Mouse (Mus musculus): Measurements from ENCODE around the gene Nav2. TPM values are rescaled to one million over a fixed set of nuclear protein-coding genes. Genes with fewer than 3 reads are reported as not detected.

The Nav2 gene
- polyA plus RNA-seq, 1 experiment from 2014 or later, result 5.8 TPM

DNA sequence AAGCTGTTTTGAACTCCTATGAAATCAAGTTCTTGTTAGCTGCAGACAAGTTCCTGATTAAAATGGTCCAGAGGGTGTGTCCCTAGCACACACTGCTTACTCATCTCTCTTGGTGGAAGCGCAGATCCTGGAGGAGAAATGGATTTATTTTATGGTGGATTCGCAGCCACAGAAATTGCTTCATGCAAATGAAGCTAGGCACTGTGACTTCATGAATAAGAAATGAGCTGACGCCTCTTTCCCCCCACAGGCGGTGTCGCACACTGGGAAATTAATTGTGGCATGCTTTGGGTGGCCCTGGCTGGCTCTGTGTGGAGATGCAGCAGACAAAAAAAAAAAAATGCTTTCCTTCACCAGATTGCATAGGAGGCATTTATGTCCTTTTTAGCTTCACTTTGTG, 170.4 kb downstream of the Nav2 start:
- 69% methylated on average over 5 of the region's 5 CpGs for WGBS
- no peak for TF ChIP-seq CTCF (IDR thresholded peaks at IDR 0.05; ENCODE audit: low read depth)

DNA sequence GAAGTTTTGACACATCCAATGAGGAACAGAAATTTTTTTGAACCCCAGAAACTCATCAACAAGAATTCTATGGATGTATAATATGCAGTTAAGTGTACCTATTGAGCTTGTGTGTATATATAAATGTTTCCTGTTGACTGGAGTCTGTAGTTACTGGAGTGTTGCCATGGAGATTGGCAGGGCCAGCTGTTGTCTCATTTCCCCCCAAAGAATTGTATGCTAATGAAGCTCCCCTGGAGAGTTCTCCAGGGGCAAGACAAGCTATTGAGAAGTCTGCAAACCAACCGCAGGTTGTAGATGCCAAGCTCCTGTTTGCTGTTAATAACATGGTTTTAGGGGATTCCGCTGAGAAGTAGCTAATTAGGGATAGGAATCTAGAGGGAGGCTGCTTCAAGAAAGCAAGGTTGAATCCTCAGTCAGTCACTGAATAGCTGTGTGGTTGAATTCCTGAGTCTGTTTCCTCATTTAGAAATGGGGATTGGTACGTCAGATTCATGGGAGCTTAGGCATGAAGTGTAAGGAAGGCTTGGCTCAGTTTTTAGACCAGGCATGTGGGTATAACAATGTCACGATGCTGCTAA, 174.2 kb downstream of the Nav2 start:
- no peak for ATAC-seq
- 58% methylated on average over 4 of the region's 4 CpGs for WGBS
- no peaks in the 10 kb centered on the region for H3K27me3 ChIP-seq (replicated peaks; ENCODE audit: control insufficient read depth, insufficient read depth, low read length)
- H3K4me2 ChIP-seq (replicated peaks; ENCODE audit: low read depth), result no peak overlapping the region
- no peak for TF ChIP-seq CTCF (IDR thresholded peaks at IDR 0.05; ENCODE audit: low read depth)
- no peaks in the 10 kb centered on the region for H3K9me3 ChIP-seq (ENCODE audit: control insufficient read depth)
- no peak overlapping the region for H3K4me3 ChIP-seq (ENCODE audit: low read depth, low read length)
- no peak overlapping the region for H3K9ac ChIP-seq (ENCODE audit: low read depth, low read length)
- no peak overlapping the region for H3K27ac ChIP-seq (ENCODE audit: low read depth, low read length)
- H3K36me3 ChIP-seq (ENCODE audit: control insufficient read depth, insufficient read depth), result no peaks in the 10 kb centered on the region
- no peaks in the 10 kb centered on the region for H3K4me1 ChIP-seq (replicated peaks; ENCODE audit: control insufficient read depth, insufficient read depth, low read length)

More for the DNA sequence above, 170.4 kb downstream of the Nav2 start:
- Histone ChIP-seq H3K4me2 (replicated peaks; ENCODE audit: low read depth) (no peak overlapping the region), H3K27me3 (replicated peaks; ENCODE audit: control insufficient read depth, insufficient read depth, low read length) (no peaks in the 10 kb centered on the region), H3K4me3 (ENCODE audit: low read depth, low read length) (no peak overlapping the region), H3K27ac (ENCODE audit: low read depth, low read length) (no peak overlapping the region), H3K36me3 (ENCODE audit: control insufficient read depth, insufficient read depth) (no peaks in the 10 kb centered on the region), H3K9me3 (ENCODE audit: control insufficient read depth) (no peaks in the 10 kb centered on the region), H3K4me1 (replicated peaks; ENCODE audit: control insufficient read depth, insufficient read depth, low read length) (no peaks in the 10 kb centered on the region), H3K9ac (ENCODE audit: low read depth, low read length) (no peak overlapping the region)
- ATAC-seq, result no peak

DNA sequence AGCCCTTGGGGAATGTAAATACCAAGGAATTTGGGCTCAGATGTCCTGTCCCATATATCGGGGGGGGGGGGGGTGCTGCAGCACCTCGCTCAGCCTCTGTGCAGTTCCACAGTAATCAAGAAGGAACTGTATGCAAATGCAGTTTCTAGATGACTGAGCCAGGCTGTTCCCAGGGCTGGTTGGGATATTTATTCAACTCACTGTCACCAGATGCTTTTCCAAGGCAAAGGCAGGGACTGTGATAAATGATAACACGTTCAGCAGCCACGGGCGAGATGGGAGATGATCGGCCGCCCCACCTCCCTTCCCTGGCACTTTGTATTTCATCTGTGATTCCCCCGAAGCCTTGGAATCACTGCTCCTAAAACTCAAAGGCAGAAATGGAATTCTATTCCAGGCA, 176.3 kb downstream of the Nav2 start:
- no peak overlapping the region for H3K9ac ChIP-seq (ENCODE audit: low read depth, low read length)
- no peak for TF ChIP-seq CTCF (IDR thresholded peaks at IDR 0.05; ENCODE audit: low read depth)
- no peak overlapping the region for H3K4me2 ChIP-seq (replicated peaks; ENCODE audit: low read depth)
- ATAC-seq, result no peak
- WGBS, result 38% methylated on average over 8 of the region's 8 CpGs
- H3K27ac ChIP-seq (ENCODE audit: low read depth, low read length), result no peak overlapping the region
- H3K27me3 ChIP-seq (replicated peaks; ENCODE audit: control insufficient read depth, insufficient read depth, low read length), result no peaks in the 10 kb centered on the region
- H3K9me3 ChIP-seq (ENCODE audit: control insufficient read depth), result no peaks in the 10 kb centered on the region
- no peaks in the 10 kb centered on the region for H3K36me3 ChIP-seq (ENCODE audit: control insufficient read depth, insufficient read depth)
- H3K4me1 ChIP-seq (replicated peaks; ENCODE audit: control insufficient read depth, insufficient read depth, low read length), result no peaks in the 10 kb centered on the region
- no peak overlapping the region for H3K4me3 ChIP-seq (ENCODE audit: low read depth, low read length)

DNA sequence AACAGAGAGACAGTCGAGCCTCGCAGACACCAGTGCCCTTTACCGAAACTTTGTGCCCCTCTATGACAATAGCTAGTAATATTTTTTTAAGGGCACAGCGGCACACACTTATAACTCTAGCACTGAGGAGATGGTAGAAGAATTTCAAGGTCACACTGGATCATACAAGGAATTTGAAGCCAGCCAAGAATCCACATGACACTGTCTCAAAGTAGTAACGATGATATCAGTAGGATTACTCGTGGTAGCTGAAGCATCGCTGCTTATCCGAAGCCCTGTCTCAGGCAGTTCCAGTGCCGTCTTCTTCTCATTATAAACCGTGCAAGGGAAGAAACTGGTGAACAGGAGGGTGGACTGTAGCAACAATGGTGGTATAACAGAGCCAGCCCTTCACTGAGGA, 177.2 kb downstream of the Nav2 start:
- no peaks in the 10 kb centered on the region for H3K36me3 ChIP-seq (ENCODE audit: control insufficient read depth, insufficient read depth)
- no peak overlapping the region for H3K4me2 ChIP-seq (replicated peaks; ENCODE audit: low read depth)
- H3K9ac ChIP-seq (ENCODE audit: low read depth, low read length), result no peak overlapping the region
- no peaks in the 10 kb centered on the region for H3K4me1 ChIP-seq (replicated peaks; ENCODE audit: control insufficient read depth, insufficient read depth, low read length)
- H3K27me3 ChIP-seq (replicated peaks; ENCODE audit: control insufficient read depth, insufficient read depth, low read length), result no peaks in the 10 kb centered on the region
- no peak overlapping the region for H3K27ac ChIP-seq (ENCODE audit: low read depth, low read length)
- no peak overlapping the region for H3K4me3 ChIP-seq (ENCODE audit: low read depth, low read length)
- no peak for TF ChIP-seq CTCF (IDR thresholded peaks at IDR 0.05; ENCODE audit: low read depth)
- 85% methylated on average over 10 of the region's 10 CpGs for WGBS
- ATAC-seq, result no peak
- H3K9me3 ChIP-seq (ENCODE audit: control insufficient read depth), result no peaks in the 10 kb centered on the region

DNA sequence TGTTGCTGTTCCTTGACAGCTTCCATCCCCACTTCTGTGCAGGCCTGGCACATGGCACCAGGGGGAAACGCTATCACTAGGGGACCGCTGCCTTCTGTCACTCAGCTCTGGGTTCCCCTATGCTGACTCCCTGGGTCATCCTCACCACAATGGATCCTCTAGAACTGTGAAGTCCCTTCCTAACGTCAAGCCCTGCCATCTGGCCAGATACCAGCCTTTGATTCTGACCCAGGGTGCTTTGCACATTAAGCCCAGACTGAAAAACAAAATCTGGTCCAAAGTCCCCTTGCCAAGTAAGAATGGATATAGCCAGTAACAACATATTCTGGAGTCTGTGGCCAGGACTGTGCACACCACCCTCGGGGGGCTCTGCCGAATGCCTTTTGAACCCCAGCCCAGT, 178.6 kb downstream of the Nav2 start:
- no peak overlapping the region for H3K4me3 ChIP-seq (ENCODE audit: low read depth, low read length)
- no peaks in the 10 kb centered on the region for H3K27me3 ChIP-seq (replicated peaks; ENCODE audit: control insufficient read depth, insufficient read depth, low read length)
- H3K4me2 ChIP-seq (replicated peaks; ENCODE audit: low read depth), result no peak overlapping the region
- H3K36me3 ChIP-seq (ENCODE audit: control insufficient read depth, insufficient read depth), result no peaks in the 10 kb centered on the region
- H3K9ac ChIP-seq (ENCODE audit: low read depth, low read length), result no peak overlapping the region
- H3K4me1 ChIP-seq (replicated peaks; ENCODE audit: control insufficient read depth, insufficient read depth, low read length), result no peaks in the 10 kb centered on the region
- no peak for TF ChIP-seq CTCF (IDR thresholded peaks at IDR 0.05; ENCODE audit: low read depth)
- 86% methylated on average over 5 of the region's 5 CpGs for WGBS
- no peak overlapping the region for H3K27ac ChIP-seq (ENCODE audit: low read depth, low read length)
- H3K9me3 ChIP-seq (ENCODE audit: control insufficient read depth), result no peaks in the 10 kb centered on the region
- no peak for ATAC-seq

DNA sequence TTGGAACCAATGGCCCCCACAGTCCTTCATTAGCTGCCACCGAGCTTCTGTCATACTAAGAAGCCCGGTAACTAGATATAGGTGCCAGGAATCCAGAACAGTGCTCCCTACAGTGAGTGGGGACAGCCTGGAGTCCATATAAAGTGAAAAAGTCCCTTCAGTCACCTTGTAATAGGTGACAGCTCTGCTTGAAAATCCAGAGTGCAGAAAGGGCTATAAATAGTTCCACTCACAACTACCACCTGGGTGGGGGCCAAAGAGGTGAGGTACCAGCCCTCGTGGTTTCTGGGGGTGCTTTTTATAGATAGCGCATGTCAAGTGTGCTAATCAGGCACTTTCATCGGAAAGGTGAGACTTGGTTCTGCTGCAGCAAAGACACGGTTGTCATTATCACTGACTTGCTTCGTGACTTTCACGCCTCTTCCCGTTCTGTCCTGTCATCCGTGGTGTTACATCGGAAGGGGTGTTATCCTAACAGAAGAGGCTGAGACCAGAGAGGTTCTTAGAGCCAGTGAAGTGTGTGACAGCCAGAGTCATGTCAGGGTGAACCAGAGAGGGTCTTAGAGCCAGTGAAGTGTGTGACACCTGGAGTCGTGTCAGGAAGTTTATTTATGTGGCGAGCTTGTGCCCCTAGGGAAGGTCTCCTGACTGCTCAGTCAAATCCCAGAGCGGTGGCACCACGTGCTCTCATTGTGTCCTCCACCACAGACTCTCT, 179.8 kb downstream of the Nav2 start:
- Histone ChIP-seq H3K9ac (ENCODE audit: low read depth, low read length) (no peak overlapping the region), H3K27ac (ENCODE audit: low read depth, low read length) (no peak overlapping the region), H3K36me3 (ENCODE audit: control insufficient read depth, insufficient read depth) (no peaks in the 10 kb centered on the region), H3K9me3 (ENCODE audit: control insufficient read depth) (no peaks in the 10 kb centered on the region), H3K4me1 (replicated peaks; ENCODE audit: control insufficient read depth, insufficient read depth, low read length) (no peaks in the 10 kb centered on the region), H3K4me3 (ENCODE audit: low read depth, low read length) (no peak overlapping the region), H3K4me2 (replicated peaks; ENCODE audit: low read depth) (no peak overlapping the region), H3K27me3 (replicated peaks; ENCODE audit: control insufficient read depth, insufficient read depth, low read length) (no peaks in the 10 kb centered on the region)
- TF ChIP-seq CTCF (IDR thresholded peaks at IDR 0.05; ENCODE audit: low read depth), result no peak
- ATAC-seq, result no peak
- 68% methylated on average over 15 of the region's 15 CpGs for WGBS

All from intestine, postnatal 0 days (tissue).